Mouse (Mus musculus) T-cell, adult 66 days (primary cell): ENCODE data around the gene R3hcc1l. TPM values are rescaled to one million over a fixed set of nuclear protein-coding genes. Genes with fewer than 3 reads are reported as not detected.

Source experiments
- total RNA-seq, 2 experiments: library from RNA; stranded (reverse); gene quantifications; 3 replicates in 1 of 2; 4 replicates in 1 of 2; pipeline ENCODE4 v1.2.4; 2023

Gene R3hcc1l
- 10 to 100 TPM; 44.4 to 45.0 TPM for total RNA-seq

GRCm38 (mm10) chr19:42518620-42519310 is at the start of gene R3hcc1l:
Gene R3hcc1l (plus strand): TSS chr19:42518759.

GRCm38 (mm10) chr19:42612654-42613053 is 94.1 kb downstream of the R3hcc1l start, which contains the start of gene Loxl4:
Gene Loxl4 (minus strand): TSS chr19:42612813.

Other genes with a start within 250 kb of the R3hcc1l start
- not detected for gene Crtac1, start 87.0 kb upstream of the R3hcc1l start, total RNA-seq
- not detected for gene Loxl4, start 94.1 kb downstream of the R3hcc1l start, total RNA-seq
- gene Pyroxd2, start 234.0 kb downstream of the R3hcc1l start, total RNA-seq: 1 to 10 TPM; 3.6 to 5.4 TPM